Mouse (Mus musculus) heart, postnatal 14 days (tissue): ENCODE results near the gene AI854703. TPM values are rescaled to one million over a fixed set of nuclear protein-coding genes. Genes with fewer than 3 reads are reported as not detected.

Source experiments
- DNase-seq, 2 experiments: peaks; one replicate each; pipeline ENCODE4 v3.0.0; 2021 to 2022
- intact Hi-C: fragments of 180-260 bp; cut with DNase I; formaldehyde crosslinking; loops from one replicate; pipeline ENCODE4 v1.15.1; 2025
- total RNA-seq, 2 experiments: library from RNA; stranded (reverse); gene quantifications; 2 replicates each; pipeline ENCODE4 v1.2.3; 2021

Gene AI854703
- total RNA-seq, 2 experiments from 2014 or later = 0.24 to 0.67 TPM

DNA sequence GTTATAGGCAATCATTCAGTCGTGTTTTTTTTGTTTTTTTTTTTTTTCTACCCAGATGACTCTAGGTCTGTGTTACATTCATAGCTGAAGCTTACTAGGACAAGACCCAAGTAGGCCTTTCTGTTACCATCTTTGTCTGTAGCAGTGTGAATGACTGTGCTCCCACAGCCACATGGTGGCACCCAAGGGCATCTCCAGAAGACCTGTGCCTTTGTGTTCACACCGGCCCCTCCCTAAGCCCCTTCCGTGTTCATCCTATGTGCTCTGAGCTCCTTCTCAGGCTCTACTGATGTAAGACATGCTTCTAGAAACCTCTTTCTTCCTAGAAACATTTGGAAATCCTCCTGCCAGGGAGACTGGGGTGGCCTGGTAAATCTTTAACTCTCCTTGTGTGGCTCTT lies 20.4 kb downstream of the AI854703 start, which contains the start of gene Gimap8:
Gimap8 (plus strand) TSS at position 240 of the 400 bp plus-strand sequence.
- peak; percentile 61 to 67 for DNase-seq
- intact Hi-C loops = loop anchor here (2.0 to 10.0 kb wide), 5 partner anchors 28 to 308 kb away; partner anchors contain the start of genes Gimap4 and Gimap5

DNA sequence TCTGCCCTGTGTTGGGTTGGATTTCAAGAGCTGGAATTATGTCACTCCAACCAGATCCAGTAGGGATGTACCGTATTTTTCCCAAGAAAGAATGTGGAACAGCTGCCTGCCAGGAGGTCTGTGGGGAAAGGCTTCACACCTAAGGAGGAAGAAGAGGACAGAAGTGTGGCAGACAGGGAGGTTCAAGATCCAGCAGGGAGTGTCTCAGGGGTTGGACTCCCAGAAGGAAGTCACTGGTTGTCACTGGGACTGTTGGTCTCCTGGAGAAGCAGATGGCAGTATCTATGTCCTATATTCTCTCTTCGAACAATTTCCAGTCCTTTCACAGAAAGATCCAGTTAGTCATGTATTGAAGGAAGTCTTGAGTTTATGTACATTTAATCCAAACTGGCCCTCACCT lies 21.0 kb downstream of the AI854703 start:
- intact Hi-C loops = loop anchor here (2.0 to 10.0 kb wide), 5 partner anchors 27 to 307 kb away; partner anchors contain the start of genes Gimap4 and Gimap5
- no peak for DNase-seq

DNA sequence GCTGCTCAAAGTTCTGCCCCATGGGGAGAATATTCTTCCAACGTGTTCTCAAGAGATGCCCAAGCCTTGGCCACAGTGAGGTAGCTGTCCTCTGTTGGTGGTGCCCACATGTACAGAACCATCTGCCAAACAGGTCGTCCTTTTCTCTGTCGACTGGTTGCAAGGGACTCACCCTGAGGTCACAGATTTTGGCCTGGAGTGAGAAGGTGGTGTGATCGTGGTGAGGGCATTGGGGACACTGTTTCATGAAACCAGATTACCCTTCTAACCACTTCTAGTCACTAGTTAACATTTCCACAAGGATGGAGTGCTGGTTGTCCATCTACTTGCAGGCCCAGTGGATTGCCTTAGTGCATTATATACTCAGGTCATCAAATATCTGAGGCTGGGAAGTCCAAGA lies 22.2 kb downstream of the AI854703 start:
- no peak for DNase-seq
- intact Hi-C loops = loop anchor here (5.0 to 10.0 kb wide), 2 partner anchors 209 to 306 kb away; no protein-coding TSS in a partner anchor

DNA sequence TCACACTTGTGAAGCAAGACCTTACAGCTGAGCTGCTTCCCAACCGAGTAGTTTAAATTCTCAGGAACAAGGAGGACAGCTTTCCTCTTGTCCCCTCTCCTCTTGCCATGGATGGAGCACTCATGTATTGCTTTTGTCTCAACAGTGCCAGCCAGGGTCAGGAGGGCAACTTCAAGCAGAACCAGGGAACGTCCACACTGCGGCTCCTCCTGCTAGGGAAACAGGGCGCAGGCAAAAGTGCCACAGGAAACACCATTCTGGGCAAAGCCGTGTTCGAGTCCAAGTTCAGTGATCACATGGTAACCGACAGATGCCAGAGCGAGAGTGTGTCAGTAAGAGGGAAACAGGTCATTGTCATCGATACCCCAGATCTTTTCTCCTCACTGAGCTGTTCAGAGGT lies 23.5 kb downstream of the AI854703 start:
- DNase-seq = no peak
- intact Hi-C loops = no loop called here

DNA sequence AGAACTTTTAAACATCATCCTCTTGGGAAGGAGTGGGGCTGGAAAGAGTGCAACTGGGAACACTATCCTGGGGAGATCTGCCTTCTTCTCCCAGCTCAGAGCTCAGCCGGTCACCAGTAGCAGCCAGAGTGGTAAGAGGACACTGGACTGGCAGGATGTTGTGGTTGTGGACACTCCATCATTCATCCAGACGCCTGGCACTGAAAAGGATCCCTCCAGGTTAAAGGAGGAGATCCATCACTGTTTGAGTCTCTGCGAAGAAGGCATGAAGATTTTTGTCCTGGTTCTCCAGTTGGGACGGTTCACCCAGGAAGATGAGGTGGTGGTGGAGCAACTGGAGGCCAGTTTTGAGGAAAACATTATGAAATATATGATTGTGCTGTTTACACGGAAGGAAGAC lies 32.2 kb downstream of the AI854703 start:
- DNase-seq = no peak
- intact Hi-C loops = no loop called here

DNA sequence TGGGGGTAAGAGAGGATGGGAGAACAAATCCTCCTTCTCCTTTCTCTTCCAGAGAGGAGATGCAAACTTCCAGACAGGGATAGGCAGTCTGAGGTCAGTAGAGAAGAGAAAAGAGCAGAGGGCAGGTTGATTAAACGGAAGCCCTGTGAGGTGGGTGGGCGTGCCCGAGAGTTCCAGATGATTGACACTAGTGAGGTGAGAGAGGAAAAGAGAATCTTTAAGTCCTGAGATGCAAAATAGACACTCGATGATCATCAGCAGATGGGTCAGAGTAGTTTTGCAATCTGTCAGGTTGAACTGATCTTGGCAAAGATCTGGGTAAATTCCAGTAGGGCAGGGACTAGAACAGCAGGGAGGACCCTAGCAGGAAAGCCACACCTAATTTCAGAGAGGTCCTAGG lies 38.2 kb downstream of the AI854703 start:
- DNase-seq = no peak
- intact Hi-C loops = no loop called here

DNA sequence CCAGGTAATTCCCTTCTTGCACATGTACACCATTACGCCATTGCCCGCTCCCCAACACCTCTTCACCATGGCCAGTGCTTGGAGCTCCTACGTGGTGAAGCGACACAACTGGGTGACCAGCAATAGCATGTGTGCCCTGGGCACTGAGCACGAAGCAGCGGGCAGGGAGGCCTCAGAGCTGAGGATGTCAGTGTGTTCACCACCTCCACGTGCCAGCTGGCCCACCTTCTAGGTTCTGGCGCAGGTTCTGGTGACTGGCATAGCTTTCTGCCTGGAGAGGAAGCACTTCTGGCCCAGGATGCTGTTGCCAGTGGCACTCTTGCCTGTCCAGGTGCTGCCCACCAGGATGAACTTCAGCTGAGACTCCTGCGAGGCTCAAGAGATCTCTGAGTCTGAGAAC lies 38.9 kb downstream of the AI854703 start:
- DNase-seq = no peak
- intact Hi-C loops = no loop called here

DNA sequence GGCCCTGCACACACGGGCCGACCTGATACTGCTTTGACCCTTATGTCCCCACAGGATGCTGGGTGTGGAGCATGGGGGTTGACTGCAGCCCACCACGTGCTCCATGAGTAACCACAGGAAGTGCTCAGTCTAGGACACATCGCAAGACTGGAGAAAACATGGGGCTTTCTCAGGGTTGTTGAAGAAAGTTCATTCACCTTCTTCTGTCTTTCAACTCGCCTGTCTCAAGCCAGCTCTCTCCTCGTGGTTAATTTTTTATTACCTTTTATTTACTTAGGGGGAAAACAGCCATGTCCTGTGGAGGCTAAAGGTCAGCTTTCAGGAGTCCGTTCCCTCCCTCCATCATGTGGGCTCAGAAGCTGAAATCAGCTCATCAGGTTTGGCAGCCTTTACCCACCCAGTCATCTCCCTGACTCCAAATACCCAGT lies 39.6 kb downstream of the AI854703 start:
- intact Hi-C loops = no loop called here

DNA sequence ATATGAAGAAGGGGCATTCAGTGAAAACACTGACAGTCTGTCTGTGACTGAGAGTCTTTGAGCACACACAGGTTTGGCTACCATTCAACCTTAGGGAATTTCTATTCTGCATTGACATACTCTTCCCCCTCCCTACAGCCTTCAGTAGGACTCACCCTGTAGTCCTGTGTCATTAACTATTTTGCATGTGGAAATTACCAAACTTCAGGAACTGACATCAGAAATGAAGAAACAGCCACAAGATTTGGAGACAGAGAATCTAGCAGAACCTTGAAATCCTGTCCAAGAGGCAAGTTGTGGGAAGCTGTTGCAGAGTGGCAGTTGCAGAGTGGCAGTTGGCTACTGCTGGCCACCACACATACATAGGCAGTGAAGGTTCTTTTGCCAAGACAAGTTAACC lies 41.5 kb downstream of the AI854703 start:
- intact Hi-C loops = no loop called here
- DNase-seq = no peak

More for the DNA sequence above, 39.6 kb downstream of the AI854703 start:
- no peak for DNase-seq

DNA sequence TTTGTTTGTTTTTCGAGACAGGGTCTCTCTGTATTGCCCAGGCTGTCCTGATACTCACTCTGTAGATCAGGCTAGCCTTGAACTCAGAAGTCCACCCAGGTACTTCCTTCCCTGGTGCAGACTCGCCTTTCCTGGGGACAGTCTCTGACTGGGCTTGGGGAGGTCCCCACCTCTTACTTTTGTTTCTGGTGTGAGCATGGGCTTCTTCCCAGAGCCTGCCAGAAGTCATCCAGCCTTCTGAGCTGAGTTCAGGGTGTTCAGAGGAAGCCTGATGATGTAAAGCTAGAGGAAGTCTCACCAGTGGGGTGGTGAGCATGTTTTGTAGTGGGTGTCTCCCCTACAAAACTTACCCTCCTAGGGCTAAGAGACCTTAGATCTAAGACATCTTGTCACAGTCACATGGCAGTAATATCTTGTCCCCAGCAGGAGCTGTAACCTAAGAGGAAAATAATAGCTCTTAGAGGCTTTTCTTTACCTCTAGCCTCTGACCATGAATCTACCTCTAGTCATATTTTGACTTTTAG lies 42.9 kb downstream of the AI854703 start:
- DNase-seq = no peak
- intact Hi-C loops = no loop called here

DNA sequence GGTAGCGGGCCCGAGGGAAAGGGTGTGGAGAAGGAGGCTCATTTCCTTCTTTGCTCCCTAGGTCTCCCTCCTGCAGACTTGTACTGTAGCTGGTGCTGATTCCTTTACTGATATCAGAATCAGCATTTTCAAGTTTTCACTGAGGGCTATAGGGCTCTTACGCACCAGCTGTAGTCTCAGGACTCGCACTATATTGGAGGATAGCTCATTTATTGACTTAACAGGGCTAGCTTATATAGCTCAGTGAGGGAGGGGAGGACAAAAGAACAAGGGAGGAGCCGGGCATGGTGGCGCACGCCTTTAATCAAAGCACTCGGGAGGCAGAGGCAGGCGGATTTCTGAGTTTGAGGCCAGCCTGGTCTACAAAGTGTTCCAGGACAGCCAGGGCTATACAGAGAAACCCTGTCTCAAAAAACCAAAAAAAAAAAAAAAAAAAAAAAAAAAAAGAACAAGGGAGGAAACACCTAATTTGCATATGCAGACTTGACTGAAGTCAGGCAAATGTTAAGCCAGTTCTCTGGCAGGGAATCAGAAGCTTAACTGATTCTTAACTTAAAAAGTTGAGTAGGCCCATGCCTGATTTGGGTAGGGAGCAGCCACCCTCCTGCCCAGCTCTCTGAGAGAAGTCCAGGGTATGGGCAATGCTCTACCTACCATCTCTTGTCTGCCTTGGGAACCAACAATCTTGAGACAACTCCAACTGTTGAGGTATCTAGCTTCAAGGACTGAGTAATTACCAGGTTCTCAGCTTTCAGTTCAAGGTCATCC lies 47.9 kb downstream of the AI854703 start:
- DNase-seq = no peak
- intact Hi-C loops = loop anchor here (2.0 kb wide), 1 partner anchor 28 kb away; the partner anchor contains the start of gene Gimap8

DNA sequence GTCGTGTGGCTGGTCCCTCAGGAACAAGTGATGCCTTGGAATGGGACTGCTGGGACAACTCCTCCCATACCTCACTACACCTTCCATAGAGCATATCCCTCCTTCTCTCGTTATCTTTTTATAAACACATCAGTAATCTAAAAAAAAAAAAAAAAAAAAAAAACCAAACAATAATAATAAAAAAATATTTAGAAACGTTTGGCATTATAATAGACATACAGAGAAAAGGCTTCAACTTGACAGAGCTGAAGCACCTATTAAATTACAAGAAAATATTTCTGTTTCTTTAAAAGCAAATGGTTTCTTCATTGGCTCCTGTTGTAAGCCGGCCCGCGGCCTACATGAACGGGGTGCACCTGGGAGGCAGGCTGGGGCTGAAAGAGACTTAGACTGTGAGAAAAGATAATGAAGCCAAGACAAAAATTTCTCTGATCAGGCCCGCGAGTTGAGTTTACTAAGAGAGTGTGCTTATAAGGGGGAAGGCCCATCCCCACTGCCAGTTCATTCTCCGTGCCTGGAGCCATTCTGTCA lies 48.9 kb downstream of the AI854703 start:
- intact Hi-C loops = loop anchor here (2.0 kb wide), 1 partner anchor 29 kb away; the partner anchor contains the start of gene Gimap8
- DNase-seq = no peak

DNA sequence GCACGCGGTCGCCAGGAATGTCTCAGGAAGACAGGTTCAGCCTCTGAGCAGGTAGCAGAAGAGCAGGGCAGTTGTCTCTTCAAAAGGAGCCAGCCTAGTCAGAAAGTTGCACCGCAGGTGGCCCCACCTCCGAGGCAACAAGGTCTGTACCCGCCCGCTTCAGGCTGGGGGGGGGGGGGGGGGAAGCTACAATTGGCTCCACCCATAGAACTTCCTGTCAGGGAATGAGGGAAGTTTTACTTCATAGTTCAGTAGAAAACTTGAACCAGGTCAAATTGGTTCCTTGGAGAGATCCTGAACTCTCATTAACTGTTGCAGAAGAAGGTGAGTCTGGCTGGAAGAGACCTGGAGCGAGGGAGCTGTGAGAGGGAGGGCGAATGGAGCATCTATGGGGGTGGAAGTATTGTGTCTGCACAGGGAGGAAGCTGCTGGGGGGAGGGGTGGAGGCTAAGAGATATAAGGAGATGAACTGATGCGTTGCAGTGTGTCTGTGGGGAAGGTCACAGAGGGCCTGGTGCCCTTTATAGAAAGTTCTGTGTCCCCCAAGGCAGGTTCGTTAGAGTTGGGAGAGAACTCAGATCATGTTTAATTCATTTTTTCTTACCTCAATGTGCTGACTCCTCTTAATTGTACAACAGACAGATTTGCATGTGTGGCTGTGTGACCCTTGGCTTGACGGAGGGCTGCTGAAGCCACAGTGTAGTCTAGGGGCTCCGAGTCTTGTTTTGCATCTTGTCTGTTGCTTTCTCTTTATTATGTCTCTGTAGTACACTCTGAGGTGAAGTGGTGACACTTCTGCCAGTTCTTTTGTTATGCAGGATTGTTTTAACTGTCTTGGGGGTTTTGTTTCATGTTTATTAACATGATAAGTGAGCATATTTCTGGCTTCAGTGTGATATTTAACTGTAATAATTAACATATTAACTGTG lies 49.6 kb downstream of the AI854703 start, which contains the start of gene Gimap9:
Gimap9 (plus strand) TSS at position 199 of the 929 bp plus-strand sequence.
- intact Hi-C loops = loop anchor here (2.0 kb wide), 1 partner anchor 29 kb away; the partner anchor contains the start of gene Gimap8

DNA sequence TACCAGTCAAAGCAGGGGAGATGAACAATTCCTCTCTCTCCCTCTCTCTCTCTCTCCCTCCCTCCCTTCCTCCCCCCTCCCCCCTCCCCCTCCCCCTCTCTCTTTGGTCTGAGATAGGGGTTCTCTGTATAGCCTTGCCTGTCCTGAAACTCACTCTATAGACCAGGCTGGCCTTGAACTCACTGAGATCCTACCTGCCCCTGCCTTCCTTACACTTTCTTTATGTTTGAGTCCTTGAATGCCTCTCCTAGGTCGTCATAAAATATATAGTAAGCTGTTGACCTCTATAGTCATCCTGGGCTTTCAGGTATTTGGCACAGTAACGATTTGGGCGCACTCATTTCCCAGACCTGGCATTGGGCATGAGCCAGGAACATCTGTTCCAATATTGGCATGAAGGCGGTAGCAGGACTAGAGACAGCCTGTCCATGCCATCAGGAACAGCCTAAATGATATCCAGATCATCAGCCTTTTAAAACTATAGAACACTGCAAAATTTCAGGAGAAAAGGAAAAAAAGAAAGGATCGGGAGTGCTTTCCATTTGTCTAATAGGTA lies 50.4 kb downstream of the AI854703 start:
- DNase-seq = no peak
- intact Hi-C loops = no loop called here

More for the DNA sequence above, 49.6 kb downstream of the AI854703 start, which contains the start of gene Gimap9:
- DNase-seq = peak in 1 of 2 experiments; percentile 39

DNA sequence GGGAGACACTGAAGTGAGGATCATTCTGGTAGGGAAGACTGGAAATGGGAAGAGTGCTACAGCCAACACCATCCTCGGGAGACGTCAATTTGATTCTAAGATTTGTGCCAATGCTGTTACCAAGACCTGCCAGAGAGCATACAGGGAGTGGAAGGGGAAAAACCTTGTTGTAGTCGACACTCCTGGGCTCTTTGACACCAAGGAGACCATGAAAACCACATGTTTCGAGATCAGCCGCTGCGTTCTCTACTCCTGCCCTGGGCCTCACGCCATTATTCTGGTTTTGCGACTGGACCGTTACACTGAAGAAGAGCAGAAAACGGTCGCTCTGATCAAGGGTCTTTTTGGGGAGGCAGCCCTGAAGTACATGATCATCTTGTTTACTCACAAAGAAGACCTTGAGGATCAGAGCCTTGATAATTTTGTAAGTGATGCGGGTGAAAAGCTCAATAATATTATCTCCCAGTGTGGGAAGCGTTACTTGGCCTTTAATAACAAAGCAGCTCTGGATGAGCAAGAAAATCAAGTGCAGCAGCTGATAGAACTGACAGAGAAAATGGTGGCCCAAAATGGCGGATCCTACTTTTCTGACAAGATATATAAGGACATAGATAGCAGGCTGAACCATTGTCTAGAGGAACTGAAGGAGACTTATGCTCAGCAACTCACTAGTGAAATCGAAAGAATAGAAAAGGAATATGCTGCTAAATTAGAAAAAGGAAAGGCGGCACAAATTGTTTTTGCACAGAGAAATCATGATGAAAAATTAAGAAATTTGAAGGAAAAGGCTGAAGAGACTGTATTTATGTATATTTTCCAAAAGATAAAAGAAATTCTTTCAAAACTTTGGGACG lies 51.2 kb downstream of the AI854703 start:
- no peak for DNase-seq
- intact Hi-C loops = no loop called here

DNA sequence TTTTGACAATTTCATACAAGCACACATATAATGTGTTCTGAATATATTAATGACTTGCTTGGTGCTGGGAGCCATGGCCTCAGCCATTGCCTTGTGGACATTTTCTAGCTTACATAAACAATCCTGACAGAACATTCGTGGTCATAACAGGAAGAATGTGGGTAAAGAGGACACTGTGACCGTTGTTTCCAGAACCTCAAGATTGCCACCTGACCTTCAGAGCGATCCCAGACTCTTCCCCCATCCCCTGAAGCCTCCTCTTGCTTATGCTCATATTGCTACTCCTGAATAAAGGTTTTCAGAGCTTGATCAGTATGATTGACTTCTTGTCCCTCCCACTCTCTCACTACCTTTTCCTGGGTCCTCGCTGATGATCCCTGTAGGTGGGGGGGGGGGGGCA lies 51.8 kb downstream of the AI854703 start:
- no peak for DNase-seq
- intact Hi-C loops = no loop called here

DNA sequence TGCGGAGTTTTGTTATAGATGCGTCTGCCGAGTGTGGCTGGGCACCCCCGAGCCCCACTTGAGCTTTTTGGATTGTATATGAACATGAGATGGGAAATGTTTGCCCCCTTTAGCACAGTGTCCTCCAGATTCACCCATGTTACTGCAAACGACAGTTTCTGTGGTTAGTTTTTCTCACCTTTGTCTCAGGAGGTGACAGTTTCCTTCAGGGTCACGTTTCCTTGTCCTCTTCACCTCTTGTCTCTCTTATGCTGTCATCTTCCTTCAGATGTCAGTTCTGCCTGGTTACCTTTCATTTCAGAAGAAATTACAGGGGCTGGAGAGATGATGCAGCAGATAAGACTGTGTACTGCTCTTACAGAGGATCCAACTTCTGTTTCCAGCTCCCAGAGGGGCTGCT lies 53.1 kb downstream of the AI854703 start:
- intact Hi-C loops = no loop called here
- DNase-seq = no peak

DNA sequence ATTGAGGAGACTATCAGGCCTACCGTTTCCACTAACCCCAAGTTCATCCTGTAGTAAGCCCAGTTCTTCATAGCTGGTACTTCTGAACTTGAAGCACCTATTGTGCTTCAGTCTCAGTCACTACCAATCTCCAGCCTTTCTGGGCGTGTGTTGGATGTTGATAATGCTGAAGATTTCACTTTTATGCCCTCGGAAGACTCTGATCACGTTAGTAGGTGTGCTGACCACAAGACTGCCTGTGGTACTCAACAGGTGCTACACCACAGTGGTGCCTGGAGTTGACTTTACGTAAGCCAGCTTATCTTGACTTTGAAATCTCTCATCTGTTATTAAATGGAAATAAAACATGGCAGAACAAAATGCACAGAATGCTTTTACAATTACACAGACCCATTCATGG lies 53.9 kb downstream of the AI854703 start:
- intact Hi-C loops = no loop called here
- DNase-seq = no peak
